Mouse (Mus musculus): ENCODE measurements around the gene Lrrn4cl. TPM values are rescaled to one million over a fixed set of nuclear protein-coding genes. Genes with fewer than 3 reads are reported as not detected.

Lrrn4cl gene
- polyA plus RNA-seq, 1 experiment: 0.37 TPM

DNA sequence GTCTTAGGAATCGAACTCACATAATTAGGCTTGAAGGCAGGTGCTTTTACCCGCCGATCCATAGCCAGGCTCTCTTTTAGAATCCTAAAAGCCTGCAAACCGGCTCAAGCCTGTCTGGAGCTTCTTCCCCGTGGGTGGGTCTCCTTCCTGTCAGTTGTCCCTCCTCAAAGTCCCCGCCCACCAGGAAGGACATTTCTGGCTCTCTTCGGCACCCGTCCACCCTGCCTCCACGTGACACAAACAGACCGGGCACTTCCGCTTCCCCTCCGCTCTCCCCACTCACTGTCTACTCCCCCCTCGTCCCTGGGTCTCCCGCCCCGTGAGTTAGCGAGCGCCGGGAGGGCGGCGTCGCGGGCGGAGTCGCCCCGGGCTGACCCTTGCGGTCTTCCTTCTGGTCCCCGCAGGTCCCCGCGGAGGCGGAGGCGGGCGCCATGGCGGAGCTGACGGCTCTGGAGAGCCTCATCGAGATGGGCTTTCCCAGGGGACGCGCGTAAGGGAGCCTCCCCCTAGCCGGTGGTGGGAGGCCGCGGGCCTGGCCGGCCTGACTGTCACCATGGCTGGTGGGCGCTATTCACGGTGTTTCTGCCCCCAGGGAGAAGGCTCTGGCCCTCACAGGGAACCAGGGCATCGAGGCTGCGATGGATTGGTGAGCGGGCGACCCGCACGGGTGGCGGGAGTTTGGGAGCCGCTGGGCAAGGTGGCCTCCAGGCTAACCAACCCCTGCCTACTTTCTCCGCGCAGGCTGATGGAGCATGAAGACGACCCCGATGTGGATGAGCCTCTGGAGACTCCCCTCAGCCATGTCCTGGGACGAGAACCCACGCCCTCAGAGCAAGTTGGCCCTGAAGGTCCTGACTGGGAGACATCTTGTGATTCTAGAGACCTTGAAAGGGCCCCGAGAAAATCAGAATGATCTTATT, 21.0 kb downstream of the Lrrn4cl start, which contains the start of gene Ubxn1:
Ubxn1 (plus strand) TSS at position 230 of the 920 bp plus-strand sequence.
- H3K4me3 ChIP-seq (ENCODE audit: control insufficient read depth, low read depth, low read length): peak within 1 kb of the TSS; percentile 87
- H3K27me3 ChIP-seq (ENCODE audit: control insufficient read depth, insufficient read depth, low read length): no peaks in the 10 kb centered on the region
- TF ChIP-seq POLR2A (IDR thresholded peaks at IDR 0.05; ENCODE audit: control insufficient read depth, low read depth, low read length) (peak; percentile 90), CTCF (IDR thresholded peaks at IDR 0.05; ENCODE audit: control insufficient read depth, insufficient read depth, insufficient replicate concordance, low read depth, low read length) (no peak)
- H3K27ac ChIP-seq (ENCODE audit: control insufficient read depth, insufficient read depth, low read depth, low read length): peak within 1 kb of the TSS; percentile 93
- peaks cover 6% of the 10 kb centered on the region for H3K36me3 ChIP-seq (ENCODE audit: control insufficient read depth, insufficient read depth, low read length)
- H3K4me1 ChIP-seq (ENCODE audit: control insufficient read depth, insufficient read depth, low read length): peaks cover 6% of the 10 kb centered on the region

- peak overlapping the region; percentile 41; the same call in 1 of the 2 replicates for H3K27ac ChIP-seq (ENCODE audit: control insufficient read depth, insufficient read depth, low read depth, low read length)
- peak overlapping the region; percentile 87 for H3K4me3 ChIP-seq (ENCODE audit: control insufficient read depth, low read depth, low read length)
- TF ChIP-seq POLR2A (IDR thresholded peaks at IDR 0.05; ENCODE audit: control insufficient read depth, low read depth, low read length) (no peak), CTCF (IDR thresholded peaks at IDR 0.05; ENCODE audit: control insufficient read depth, insufficient read depth, insufficient replicate concordance, low read depth, low read length) (no peak)
- peaks cover 6% of the 10 kb centered on the region for H3K4me1 ChIP-seq (ENCODE audit: control insufficient read depth, insufficient read depth, low read length)
- no peaks in the 10 kb centered on the region for H3K27me3 ChIP-seq (ENCODE audit: control insufficient read depth, insufficient read depth, low read length)
- peaks cover 6% of the 10 kb centered on the region for H3K36me3 ChIP-seq (ENCODE audit: control insufficient read depth, insufficient read depth, low read length)
Measured at GRCm38 (mm10) chr19:8872266-8872840, 21.8 kb downstream of the Lrrn4cl start.

- TF ChIP-seq CTCF (IDR thresholded peaks at IDR 0.05; ENCODE audit: control insufficient read depth, insufficient read depth, insufficient replicate concordance, low read depth, low read length) (no peak), POLR2A (IDR thresholded peaks at IDR 0.05; ENCODE audit: control insufficient read depth, low read depth, low read length) (no peak)
- peaks cover 6% of the 10 kb centered on the region for H3K36me3 ChIP-seq (ENCODE audit: control insufficient read depth, insufficient read depth, low read length)
Measured at GRCm38 (mm10) chr19:8875031-8875430, 24.5 kb downstream of the Lrrn4cl start.

DNA sequence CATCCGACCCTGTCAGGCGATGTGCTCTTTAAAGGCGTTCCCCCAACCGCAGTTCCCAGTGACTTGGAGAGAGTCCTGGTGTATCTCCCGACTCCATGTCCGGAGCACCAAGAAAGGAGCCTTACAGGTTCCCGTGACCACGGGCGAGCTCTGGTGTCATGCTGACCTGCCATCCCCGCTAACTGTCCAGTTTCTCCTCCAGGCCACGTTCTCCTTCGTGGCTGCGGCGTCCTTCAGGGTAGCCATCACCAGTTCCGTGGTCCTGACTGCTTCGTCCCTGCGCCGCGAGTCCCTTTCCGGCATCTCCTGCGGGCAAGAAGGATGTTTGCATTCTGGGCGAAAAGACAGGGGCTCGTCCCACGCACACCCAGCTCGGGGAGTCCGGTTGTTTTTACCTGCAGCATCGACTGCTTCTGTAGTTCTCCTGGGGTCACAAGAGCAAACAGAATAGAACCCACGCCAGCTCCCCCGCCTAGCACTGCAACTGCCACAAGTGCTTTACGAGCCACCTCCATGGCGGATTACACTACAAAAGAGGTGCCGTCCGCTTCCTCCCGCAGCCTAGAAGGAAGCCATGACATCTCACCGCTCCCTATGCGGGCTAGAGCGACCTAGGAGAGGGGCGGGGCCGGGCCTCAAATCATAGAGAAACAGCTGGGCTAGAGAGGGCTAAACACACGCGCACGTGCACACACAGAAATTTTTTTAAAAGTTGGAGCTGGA, 29.9 kb downstream of the Lrrn4cl start, which contains the start of gene Uqcc3:
Uqcc3 (minus strand) TSS at position 613 of the 723 bp plus-strand sequence.
- Histone ChIP-seq H3K4me3 (ENCODE audit: control insufficient read depth, low read depth, low read length) (peak within 1 kb of the TSS; percentile 92), H3K36me3 (ENCODE audit: control insufficient read depth, insufficient read depth, low read length) (no peaks in the 10 kb centered on the region; the same call in 1 of the 2 replicates), H3K4me1 (ENCODE audit: control insufficient read depth, insufficient read depth, low read length) (peaks cover 3% of the 10 kb centered on the region), H3K27ac (ENCODE audit: control insufficient read depth, insufficient read depth, low read depth, low read length) (peak within 1 kb of the TSS; percentile 87), H3K27me3 (ENCODE audit: control insufficient read depth, insufficient read depth, low read length) (no peaks in the 10 kb centered on the region)
- TF ChIP-seq CTCF (IDR thresholded peaks at IDR 0.05; ENCODE audit: control insufficient read depth, insufficient read depth, insufficient replicate concordance, low read depth, low read length): no peak
- peak; percentile 69 for TF ChIP-seq POLR2A (IDR thresholded peaks at IDR 0.05; ENCODE audit: control insufficient read depth, low read depth, low read length)

More at GRCm38 (mm10) chr19:8875031-8875430, 24.5 kb downstream of the Lrrn4cl start:
- Histone ChIP-seq H3K27me3 (ENCODE audit: control insufficient read depth, insufficient read depth, low read length) (no peaks in the 10 kb centered on the region), H3K4me1 (ENCODE audit: control insufficient read depth, insufficient read depth, low read length) (peaks cover 6% of the 10 kb centered on the region), H3K4me3 (ENCODE audit: control insufficient read depth, low read depth, low read length) (no peak overlapping the region), H3K27ac (ENCODE audit: control insufficient read depth, insufficient read depth, low read depth, low read length) (no peak overlapping the region)

DNA sequence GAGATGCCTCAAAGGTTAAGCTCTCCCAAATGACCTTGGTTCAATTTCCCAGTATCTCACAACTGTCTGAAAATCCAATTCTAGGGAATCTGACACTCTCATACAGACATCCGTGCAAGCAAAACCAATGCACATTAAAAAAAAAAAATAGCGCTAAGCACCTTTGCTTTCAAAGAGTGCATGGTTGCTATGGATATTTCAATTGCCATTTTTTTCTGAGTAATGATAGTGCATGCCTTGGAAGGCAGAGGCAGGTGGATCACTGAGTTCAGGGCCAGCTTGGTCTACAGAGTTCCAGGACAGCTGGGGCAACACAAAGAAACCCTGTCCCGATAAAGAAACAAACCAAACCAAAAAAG, 30.4 kb downstream of the Lrrn4cl start:
- TF ChIP-seq POLR2A (IDR thresholded peaks at IDR 0.05; ENCODE audit: control insufficient read depth, low read depth, low read length) (no peak), CTCF (IDR thresholded peaks at IDR 0.05; ENCODE audit: control insufficient read depth, insufficient read depth, insufficient replicate concordance, low read depth, low read length) (no peak)
- Histone ChIP-seq H3K4me3 (ENCODE audit: control insufficient read depth, low read depth, low read length) (peak overlapping the region; percentile 92; the same call in 1 of the 2 replicates), H3K27me3 (ENCODE audit: control insufficient read depth, insufficient read depth, low read length) (no peaks in the 10 kb centered on the region), H3K27ac (ENCODE audit: control insufficient read depth, insufficient read depth, low read depth, low read length) (no peak overlapping the region), H3K36me3 (ENCODE audit: control insufficient read depth, insufficient read depth, low read length) (no peaks in the 10 kb centered on the region; the same call in 1 of the 2 replicates), H3K4me1 (ENCODE audit: control insufficient read depth, insufficient read depth, low read length) (peaks cover 3% of the 10 kb centered on the region)

DNA sequence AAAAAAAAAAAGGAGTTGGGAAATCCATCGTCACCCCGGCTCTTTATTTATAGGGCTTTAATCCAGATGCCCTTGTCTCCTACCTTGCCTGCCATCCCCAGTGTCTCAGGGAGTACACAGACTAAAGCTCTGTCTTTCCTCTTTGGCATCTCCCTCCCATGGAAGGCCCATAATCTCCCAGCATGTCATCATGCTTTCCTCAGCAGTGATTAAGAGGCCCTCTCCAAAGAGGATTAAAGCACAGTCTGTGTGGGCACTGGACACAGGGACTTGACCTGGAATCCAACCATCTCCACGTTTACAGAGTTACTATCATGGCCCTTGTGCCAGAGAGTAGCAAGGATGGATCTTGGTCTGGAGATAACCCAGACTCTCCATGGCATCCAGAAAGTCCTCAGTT, 33.0 kb downstream of the Lrrn4cl start, which contains the start of the genes Lbhd1 and Gm49403:
Lbhd1 (plus strand) TSS at position 117 of the 400 bp plus-strand sequence.
Gm49403 (plus strand) TSS at position 315 of the 400 bp plus-strand sequence.
- no peaks in the 10 kb centered on the region for H3K36me3 ChIP-seq (ENCODE audit: control insufficient read depth, insufficient read depth, low read length)
- H3K27ac ChIP-seq (ENCODE audit: control insufficient read depth, insufficient read depth, low read depth, low read length): no peak within 1 kb of the TSS
- H3K4me3 ChIP-seq (ENCODE audit: control insufficient read depth, low read depth, low read length): no peak within 1 kb of the TSS
- H3K27me3 ChIP-seq (ENCODE audit: control insufficient read depth, insufficient read depth, low read length): no peaks in the 10 kb centered on the region
- H3K4me1 ChIP-seq (ENCODE audit: control insufficient read depth, insufficient read depth, low read length): peaks cover 7% of the 10 kb centered on the region
- TF ChIP-seq POLR2A (IDR thresholded peaks at IDR 0.05; ENCODE audit: control insufficient read depth, low read depth, low read length) (no peak), CTCF (IDR thresholded peaks at IDR 0.05; ENCODE audit: control insufficient read depth, insufficient read depth, insufficient replicate concordance, low read depth, low read length) (no peak)

Measured in testis, adult 2 months (tissue).